Mouse (Mus musculus): Measurements from ENCODE around the gene Jade2. TPM values are rescaled to one million over a fixed set of nuclear protein-coding genes. Genes with fewer than 3 reads are reported as not detected.

Gene Jade2
- total and polyA plus RNA-seq, 3 experiments: 25.6 to 60.1 (median 58.2) TPM

- H3K4me3 ChIP-seq (replicated peaks in 1 of 3; ENCODE audit: low read depth in 2 of 3, low read length in 2 of 3, poor library complexity in 1 of 3): peak overlapping the region; percentile 72 to 85 (median 84)
- TF ChIP-seq TBP (conservative IDR thresholded peaks at IDR 0.05; ENCODE audit: low read depth, low read length) (0 out of 2 replicates have a peak, but pooled peaks have one; percentile 59), MAZ (IDR thresholded peaks at IDR 0.05; ENCODE audit: low read depth, low read length) (peak; percentile 71; the same call in 1 of the 2 replicates), NELFE (IDR thresholded peaks at IDR 0.05; ENCODE audit: low read depth, low read length) (peak; percentile 63), MXI1 (IDR thresholded peaks at IDR 0.05; ENCODE audit: low read depth, low read length) (peak; percentile 89), MEF2A (IDR thresholded peaks at IDR 0.05; ENCODE audit: borderline replicate concordance, low read depth, low read length) (no peak; the same call in 1 of the 2 replicates), BHLHE40 (IDR thresholded peaks at IDR 0.05; ENCODE audit: low read depth, low read length) (no peak; the same call in 1 of the 2 replicates), USF1 (IDR thresholded peaks at IDR 0.05; ENCODE audit: low read depth, low read length) (no peak), MAX (IDR thresholded peaks at IDR 0.05; ENCODE audit: low read length) (peak; percentile 55; the same call in 1 of the 2 replicates), JUND (conservative IDR thresholded peaks at IDR 0.05; ENCODE audit: low read depth, low read length) (no peak), USF2 (conservative IDR thresholded peaks at IDR 0.05; ENCODE audit: low read depth, low read length) (no peak), SIN3A (IDR thresholded peaks at IDR 0.05; ENCODE audit: low read length) (peak; percentile 96), CHD1 (IDR thresholded peaks at IDR 0.05; ENCODE audit: low read depth, low read length) (no peak), TCF12 (IDR thresholded peaks at IDR 0.05; ENCODE audit: low read depth, low read length) (peak; percentile 67; the same call in 1 of the 2 replicates), RCOR1 (conservative IDR thresholded peaks at IDR 0.05; ENCODE audit: low read depth, low read length) (no peak; the same call in 1 of the 2 replicates), POLR2AphosphoS2 (IDR thresholded peaks at IDR 0.05; ENCODE audit: low read depth, low read length) (peak; percentile 61; the same call in 1 of the 2 replicates), NRF1 (IDR thresholded peaks at IDR 0.05; ENCODE audit: low read depth, low read length) (peak; percentile 40), ZNF384 (IDR thresholded peaks at IDR 0.05; ENCODE audit: low read depth, low read length) (peak; percentile 76), PAX5 (IDR thresholded peaks at IDR 0.05; ENCODE audit: low read length) (no peak), HCFC1 (IDR thresholded peaks at IDR 0.05; ENCODE audit: low read depth, low read length) (peak; percentile 7), ELF1 (IDR thresholded peaks at IDR 0.05; ENCODE audit: low read depth, low read length) (no peak; the same call in 1 of the 2 replicates), CTCF (conservative IDR thresholded peaks at IDR 0.05 in 1 of 2, IDR thresholded peaks at IDR 0.05 in 1 of 2; ENCODE audit: low read depth in 2 of 2, low read length in 2 of 2) (peak in 1 of 2 experiments; percentile 48; a peak in 2 of 4 replicates), JUN (IDR thresholded peaks at IDR 0.05; ENCODE audit: insufficient read depth, low read depth, low read length) (no peak), RAD21 (IDR thresholded peaks at IDR 0.05; ENCODE audit: low read depth, low read length) (no peak; the same call in 1 of the 2 replicates), ZMIZ1 (IDR thresholded peaks at IDR 0.05; ENCODE audit: low read depth, low read length) (peak; percentile 70; the same call in 1 of the 2 replicates), SMC3 (IDR thresholded peaks at IDR 0.05; ENCODE audit: low read depth, low read length) (peak; percentile 33; the same call in 1 of the 2 replicates), ZC3H11A (IDR thresholded peaks at IDR 0.05; ENCODE audit: low read depth, low read length) (no peak), UBTF (IDR thresholded peaks at IDR 0.05; ENCODE audit: low read depth, low read length) (peak; percentile 90), KAT2A (IDR thresholded peaks at IDR 0.05; ENCODE audit: insufficient replicate concordance, low read length) (no peak), CHD2 (IDR thresholded peaks at IDR 0.05; ENCODE audit: low read length) (peak; percentile 67), POLR2A (IDR thresholded peaks at IDR 0.05; ENCODE audit: low read depth, low read length) (peak; percentile 70)
- peaks cover 10% of the 10 kb centered on the region for H3K9me3 ChIP-seq (replicated peaks; ENCODE audit: low read length)
- H3K4me2 ChIP-seq (ENCODE audit: insufficient read depth, low read depth, poor library complexity, severe bottlenecking): peak overlapping the region; percentile 18; the same call in 1 of the 2 replicates
- H3K27me3 ChIP-seq (replicated peaks): no peaks in the 10 kb centered on the region
- in situ Hi-C loops (cut with MboI; ENCODE audit: low pct_ligation_motif_present, low pct_unique_long_range_greater_than_20kb, low sequenced_read_pairs): no loop called here
- peaks cover 44% of the 10 kb centered on the region for H3K79me2 ChIP-seq (replicated peaks; ENCODE audit: control insufficient read depth, extremely low read depth, insufficient read depth, poor library complexity, severe bottlenecking)
- peak; percentile 93 for DNase-seq (ENCODE audit: extremely low read depth)
- H3K4me1 ChIP-seq (ENCODE audit: control insufficient read depth in 1 of 2, insufficient read depth in 2 of 2): peaks cover 16 to 45% of the 10 kb centered on the region in 2 experiments
- H3K27ac ChIP-seq (ENCODE audit: insufficient read depth, low read depth): peak overlapping the region; percentile 90
- dilution Hi-C loops (cut with MboI; ENCODE audit: extremely low pct_ligation_motif_present, extremely low pct_unique_long_range_greater_than_20kb, low sequenced_read_pairs): no loop called here
- H3K36me3 ChIP-seq (replicated peaks in 1 of 2; ENCODE audit: control insufficient read depth in 1 of 2, insufficient read depth in 1 of 2, low read length in 1 of 2): peaks cover 0 to 18% of the 10 kb centered on the region in 2 experiments
- peak overlapping the region; percentile 99 for H3K9ac ChIP-seq (ENCODE audit: insufficient read depth, low read depth)
Measured at GRCm38 (mm10) chr11:51855818-51856615, 1.4 kb downstream of the Jade2 start.
